Mouse (Mus musculus) c-Kit-positive CD71-positive TER-119-positive erythroid progenitor cells, embryonic 14.5 days (primary cell): ENCODE data around the gene Dxo.

ENCODE experiments used
- DNase-seq: peaks from one replicate; pipeline ENCODE4 v3.0.0-alpha.2; 2013; ENCODE audit warnings: low spot score

Dxo gene

DNA sequence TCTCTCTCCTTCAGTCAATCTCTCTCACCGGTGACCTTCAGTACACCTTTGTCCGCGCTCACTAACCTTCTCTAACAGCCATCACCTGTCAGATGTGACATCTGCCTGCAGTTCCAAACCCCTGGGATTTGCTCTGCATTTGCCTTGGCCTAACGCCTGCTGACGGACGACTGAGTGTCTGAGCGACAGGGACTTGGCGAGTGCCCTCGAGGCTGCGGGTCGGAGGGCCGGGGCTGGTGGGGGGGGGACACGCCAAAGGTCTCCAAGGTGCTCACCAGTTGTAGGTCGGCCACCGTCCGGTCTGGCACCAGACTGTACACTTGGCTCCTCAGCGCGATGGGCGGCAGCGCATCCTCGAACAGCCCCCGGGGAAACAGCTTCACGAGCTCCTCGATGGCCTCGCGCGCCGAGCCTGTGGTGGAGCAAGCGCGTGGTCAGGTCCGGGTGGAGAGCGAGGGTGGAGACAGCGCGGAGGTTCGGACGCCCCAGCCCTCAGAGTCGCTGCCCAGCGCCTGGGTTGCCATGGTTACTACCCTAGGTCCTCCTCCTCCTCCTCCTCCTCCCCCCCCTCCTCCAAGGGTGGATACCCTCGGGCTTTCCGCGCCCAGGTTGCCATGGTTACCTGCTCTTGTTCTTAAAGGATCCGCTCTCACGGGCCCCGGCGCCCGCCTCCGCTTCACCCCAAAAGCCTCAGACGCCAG lies 514 bp upstream of the Dxo start:
- no peak for DNase-seq

DNA sequence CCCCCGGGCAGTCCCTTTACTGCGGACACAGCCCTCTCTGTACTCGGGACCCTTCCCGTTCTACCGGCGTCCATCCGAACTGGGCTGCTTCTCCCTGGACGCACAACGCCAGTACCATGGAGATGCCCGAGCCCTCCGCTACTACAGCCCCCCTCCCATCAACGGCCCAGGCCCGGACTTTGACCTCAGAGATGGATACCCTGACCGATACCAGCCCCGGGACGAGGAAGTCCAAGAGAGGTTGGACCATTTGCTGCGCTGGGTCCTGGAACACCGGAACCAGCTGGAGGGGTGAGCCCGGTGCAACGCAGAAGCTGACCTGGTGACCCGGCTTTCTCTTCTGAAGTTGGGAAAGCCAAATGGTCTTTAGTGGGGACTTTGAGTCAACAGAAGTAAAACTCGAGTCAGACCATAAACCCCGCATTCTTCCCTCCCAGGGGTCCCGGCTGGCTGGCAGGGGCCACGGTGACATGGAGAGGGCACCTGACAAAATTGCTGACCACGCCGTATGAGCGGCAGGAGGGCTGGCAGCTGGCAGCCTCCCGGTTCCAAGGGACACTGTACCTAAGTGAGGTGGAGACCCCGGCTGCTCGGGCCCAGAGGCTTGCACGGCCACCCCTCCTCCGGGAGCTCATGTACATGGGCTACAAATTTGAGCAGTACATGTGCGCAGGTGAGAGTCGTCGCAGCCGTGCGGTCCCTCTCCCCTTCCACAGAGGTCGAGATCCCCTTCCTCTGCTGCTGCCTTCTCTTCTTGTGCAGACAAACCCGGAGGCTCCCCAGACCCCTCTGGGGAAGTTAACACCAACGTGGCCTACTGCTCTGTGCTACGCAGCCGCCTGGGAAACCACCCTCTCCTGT lies 875 bp downstream of the Dxo start:
- no peak for DNase-seq

DNA sequence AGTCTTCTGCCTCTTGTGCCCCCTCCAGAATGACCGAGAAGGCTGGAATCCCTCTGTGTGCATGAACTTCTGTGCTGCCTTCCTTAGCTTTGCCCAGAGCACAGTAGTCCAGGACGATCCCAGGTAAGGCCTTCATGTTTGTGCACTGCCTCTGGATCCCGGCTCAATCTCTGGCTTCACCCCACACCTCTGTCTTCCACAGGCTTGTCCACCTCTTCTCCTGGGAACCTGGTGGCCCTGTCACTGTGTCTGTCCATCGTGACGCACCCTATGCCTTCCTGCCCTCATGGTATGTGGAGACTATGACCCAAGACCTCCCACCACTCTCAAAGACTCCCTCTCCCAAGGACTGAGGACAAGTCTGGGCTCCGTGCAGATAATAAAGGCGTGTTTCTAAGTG lies 2.0 kb downstream of the Dxo start:
- DNase-seq = no peak

DNA sequence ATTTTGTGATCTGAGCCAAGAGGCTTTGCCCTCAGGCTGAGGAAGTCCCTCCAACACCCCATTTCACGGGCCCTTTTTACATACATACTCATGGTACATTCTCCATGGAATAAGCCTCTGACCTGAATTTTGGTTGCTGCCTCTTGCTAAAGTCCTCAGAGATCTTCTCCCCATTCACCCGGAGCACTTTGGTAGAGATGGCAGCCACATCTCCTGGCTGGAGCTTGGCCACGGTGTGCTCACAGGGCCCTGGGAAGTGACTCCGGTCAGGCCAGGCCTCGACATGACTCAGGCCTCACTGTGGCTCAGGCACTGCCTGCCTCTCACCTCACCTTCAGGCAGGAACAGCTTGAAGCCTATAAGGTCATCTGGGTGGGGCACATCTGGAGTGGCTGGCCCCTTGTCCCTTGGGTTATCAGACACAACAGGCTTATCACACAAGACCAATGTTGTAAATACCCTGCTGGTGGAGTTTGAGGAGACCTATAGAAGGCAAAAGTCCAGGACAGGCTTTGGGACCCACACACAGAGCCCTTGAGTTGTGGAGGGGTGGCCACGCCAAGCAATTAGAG lies 4.0 kb downstream of the Dxo start:
- peak; percentile 32 for DNase-seq

DNA sequence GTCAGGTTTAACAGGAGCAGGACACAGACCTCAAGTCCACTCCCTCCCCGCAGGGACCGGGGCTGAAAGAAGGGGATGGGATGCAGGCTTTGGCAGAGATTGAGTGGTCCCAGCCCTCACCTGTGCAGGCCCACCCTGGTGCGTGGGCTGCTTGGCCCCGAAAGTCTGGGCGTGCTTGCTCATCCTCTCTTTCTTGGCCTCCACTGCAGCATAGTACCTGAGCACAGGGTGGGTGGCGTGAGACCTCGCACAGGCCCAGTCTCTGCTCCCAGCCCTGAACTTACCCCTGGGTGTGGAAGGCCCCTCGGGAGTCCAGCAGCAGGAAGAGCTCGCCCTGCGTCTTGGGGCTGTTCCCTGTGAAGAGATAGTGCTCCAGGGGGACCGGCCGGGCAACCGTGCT lies 8.1 kb downstream of the Dxo start:
- no peak for DNase-seq

DNA sequence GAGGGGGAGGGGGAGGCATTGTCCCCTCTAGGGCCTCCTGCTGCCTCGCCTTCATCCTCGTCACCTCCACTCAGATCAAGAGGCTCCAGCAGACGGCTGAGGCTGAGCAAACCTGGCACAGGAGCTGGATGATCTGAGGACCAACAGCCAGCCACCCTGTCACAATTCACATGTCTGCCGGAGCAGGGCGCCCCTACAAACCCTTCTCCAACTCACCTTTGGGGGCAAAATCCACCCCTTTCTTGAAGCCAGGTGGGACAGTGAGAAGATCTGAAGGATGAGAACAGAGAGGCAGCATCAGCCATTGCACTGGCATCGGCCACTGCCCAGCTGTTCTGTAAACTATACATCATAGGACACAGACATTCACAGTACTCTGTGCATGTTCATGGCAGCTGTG lies 10.4 kb downstream of the Dxo start:
- no peak for DNase-seq

DNA sequence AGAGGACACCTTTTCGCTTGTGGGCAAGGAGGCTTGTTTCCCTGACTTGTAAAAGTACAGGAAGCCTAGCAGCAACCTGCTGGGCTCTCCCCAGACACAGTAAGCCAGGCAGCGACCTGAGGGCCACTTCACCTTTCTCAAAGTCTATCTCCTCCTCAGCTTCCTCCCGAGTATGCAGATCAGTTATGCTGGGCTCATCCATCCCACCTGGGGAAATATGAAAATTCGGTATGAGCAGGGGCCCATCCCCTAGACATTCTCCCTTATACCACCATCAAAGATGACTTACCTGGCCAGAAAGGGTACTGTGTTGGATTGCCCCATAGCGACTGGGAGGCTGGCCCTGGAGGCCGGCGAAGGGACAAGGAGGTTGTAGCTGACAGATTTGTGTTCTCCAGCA lies 10.8 kb downstream of the Dxo start:
- DNase-seq = no peak

DNA sequence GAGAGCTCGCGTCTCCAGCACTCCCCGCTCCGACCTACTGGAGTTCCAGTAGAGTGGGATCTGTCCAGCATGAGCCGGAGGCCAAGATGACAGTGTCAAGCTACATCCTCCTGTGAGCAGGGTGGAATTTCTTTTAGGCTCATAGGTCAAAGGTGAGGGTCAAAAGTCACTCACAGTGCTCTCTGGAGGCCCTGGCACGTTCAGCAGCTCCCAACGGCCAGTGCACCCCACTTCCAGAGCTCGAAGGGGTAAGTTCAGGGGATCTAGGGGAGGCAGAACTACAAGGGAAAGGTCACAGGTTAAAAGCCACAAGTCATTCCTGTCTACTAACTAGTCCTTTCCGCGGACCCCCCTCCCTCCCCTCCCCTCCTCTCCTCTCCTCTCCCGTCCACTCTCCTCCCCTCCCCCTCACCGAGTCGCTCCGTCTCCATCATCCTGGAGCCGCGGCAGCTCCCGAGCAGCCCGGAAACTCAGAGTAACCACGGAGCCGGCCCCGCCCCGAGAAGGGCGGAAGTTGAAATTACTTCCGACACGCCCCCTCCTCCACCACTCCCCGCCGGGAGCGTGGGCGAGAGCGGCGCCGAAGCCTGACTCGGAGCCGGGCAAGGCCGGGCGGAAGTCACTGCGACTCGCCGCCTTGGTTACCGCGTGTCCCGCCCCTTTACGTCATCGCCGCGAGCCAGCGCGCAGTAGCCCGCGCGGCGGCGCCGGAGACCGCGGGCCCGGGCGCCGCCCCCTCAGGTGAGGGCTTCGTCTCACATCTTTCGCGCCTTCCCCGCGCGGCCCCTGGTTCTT lies 13.1 kb downstream of the Dxo start, which contains the start of the genes Skiv2l and Nelfe:
Gene Skiv2l, minus strand, starts transcription at position 489 of the 795 bp plus-strand sequence.
Gene Nelfe, plus strand, starts transcription at position 670 of the 795 bp plus-strand sequence.
- DNase-seq = peak; percentile 96

DNA sequence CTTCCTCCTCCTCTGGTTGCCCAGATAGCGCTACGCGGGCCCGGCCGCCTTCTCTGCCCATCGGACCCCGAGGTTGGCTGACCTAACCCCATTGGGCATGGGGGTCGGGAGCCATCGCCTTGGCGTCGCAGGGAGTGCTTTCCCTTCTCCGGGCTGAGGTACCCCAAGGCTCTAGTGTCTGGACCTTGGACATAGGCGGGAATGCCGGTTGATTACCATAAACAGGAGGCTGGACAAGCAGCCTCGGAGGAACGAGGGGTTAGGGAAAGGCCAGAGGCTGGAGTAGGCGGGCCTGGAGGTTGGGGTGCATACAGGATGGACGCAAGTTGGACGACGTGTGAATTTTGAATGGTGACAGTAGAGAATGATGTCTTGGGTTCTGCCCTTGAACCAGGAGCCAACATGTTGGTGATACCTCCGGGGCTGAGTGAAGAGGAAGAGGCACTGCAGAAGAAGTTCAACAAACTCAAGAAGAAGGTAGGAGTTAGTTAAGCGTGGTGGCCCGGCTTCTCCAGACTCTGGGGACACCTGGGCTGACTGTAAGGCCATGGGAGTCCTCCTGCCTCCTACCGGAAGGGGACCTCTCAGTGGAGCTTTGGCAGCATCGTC lies 13.8 kb downstream of the Dxo start:
- DNase-seq = no peak

DNA sequence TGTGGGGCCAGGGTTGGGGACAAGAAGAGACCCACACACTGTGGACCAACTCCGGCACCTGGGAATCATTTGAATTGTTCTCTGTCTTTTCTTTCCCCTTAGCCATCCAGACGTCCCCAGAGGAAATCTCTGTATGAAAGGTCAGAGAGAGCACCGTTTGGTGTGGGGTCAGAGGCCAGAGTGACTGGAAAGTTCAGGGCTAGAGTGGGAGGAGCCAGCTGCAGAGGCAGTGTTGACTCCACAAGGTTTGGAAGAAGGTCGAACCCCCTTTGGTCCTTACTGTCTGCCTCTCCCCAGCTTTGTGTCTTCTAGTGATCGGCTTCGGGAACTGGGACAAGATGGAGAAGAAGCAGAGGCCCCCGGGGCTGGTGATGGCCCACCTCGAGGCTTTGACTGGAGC lies 16.7 kb downstream of the Dxo start:
- DNase-seq = no peak

DNA sequence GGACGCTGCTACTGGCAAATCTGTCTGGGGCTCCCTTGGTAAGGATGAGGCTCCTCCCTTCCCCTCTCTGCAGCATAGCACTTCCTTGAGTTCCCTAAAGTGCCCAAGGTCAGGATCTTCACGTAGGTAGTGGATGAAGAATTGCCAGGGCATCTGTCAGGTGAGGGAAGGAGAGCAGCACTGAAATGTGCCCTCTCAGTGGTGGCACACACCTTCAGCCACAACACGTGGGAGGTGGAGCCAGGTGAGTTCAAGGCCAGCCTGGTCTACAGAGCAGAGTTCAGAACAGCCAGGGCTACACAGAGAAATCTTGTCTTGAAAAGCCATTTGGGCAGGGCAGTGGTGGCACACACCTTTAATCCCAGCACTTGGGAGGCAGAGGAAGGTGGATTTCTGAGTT lies 17.9 kb downstream of the Dxo start:
- no peak for DNase-seq

DNA sequence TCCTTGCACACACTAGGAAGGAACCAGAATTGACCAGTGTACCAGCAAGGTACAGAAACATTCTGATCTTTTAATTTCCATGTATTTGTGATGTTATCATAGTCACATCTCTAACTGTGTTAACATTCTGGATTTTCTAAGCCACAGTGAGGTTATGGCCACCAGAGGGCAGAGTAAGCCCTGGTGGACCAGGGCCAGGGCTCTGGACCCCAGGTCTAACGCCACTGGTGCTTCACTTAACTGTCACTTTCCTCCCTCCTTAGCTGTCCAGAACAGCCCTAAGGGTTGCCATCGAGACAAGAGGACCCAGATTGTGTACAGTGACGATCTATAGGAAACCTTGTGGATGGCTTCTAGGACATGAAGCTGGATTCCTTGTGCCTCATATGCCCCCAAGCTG lies 19.0 kb downstream of the Dxo start:
- DNase-seq = peak; percentile 32

DNA sequence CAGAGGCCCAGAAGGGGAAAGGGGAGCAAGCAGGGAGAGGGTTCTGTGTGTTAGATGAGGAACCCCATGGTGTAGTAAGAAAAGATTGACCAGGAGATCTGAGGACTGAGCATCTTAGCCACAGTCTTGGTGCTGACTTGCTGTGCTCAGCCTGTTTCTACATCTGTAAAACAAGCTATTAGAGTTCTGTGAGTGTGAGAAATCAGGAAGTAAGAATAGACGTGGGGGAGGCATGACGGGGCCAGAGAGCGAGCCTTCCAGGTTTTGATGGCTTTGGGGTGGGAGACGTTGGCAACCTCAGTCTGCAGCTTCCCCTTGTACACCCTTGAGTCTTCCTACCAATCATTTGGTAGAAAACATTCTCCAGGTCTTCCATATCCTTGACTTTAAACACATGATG lies 21.9 kb downstream of the Dxo start:
- no peak for DNase-seq

DNA sequence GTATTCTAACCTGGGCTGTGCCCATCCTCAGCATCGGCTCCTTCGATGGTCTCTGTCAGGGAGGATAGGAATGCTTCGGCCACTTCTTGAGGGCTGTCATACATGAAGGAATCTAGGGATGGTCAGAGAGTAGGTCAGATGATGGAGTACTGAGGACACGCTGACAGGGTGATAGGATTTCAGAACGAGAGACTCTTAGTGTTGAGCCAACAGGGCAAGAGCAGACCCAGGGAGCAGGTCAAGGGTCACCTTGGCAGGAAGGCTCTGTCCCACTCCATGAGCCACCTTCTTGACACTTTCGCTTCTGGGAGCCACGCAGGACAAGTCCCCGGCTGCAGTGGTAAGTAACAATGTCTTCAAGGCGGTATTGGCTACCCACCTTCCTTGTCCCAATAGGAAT lies 23.7 kb downstream of the Dxo start:
- DNase-seq = no peak

DNA sequence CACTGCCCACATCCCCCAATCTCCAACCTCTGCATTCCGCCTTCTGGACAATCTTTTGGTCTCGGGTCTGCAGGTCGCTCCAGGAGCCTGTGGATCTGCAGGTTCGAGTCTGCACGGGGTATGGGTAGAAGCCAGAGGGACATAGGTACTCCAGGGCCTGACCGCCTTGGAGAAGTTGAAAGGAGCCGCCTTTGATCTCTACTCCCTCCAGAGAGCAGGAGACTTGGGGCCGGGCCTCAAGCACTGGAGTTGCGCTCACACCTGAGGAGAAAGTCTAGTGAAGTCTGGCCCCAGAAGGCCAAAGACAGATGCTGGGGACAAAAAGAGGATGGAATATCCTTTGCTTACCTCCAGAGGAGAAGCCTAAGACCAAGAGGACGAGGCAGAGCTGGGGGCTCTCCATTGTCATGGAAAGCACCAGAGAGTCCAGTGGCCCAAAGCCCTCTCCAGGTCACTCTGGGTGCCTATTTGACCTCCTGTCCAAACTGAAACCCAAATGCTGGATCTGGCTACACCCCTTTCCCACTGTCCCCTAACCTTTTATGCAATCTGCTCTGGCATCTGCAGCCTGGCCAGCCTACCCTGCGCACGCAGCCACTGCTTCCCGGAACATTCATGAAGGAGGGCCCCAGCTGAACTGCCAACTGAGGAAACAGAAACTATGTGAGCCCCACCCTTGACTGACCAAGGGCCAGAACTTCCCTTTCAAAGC lies 25.0 kb downstream of the Dxo start:
- DNase-seq = no peak

DNA sequence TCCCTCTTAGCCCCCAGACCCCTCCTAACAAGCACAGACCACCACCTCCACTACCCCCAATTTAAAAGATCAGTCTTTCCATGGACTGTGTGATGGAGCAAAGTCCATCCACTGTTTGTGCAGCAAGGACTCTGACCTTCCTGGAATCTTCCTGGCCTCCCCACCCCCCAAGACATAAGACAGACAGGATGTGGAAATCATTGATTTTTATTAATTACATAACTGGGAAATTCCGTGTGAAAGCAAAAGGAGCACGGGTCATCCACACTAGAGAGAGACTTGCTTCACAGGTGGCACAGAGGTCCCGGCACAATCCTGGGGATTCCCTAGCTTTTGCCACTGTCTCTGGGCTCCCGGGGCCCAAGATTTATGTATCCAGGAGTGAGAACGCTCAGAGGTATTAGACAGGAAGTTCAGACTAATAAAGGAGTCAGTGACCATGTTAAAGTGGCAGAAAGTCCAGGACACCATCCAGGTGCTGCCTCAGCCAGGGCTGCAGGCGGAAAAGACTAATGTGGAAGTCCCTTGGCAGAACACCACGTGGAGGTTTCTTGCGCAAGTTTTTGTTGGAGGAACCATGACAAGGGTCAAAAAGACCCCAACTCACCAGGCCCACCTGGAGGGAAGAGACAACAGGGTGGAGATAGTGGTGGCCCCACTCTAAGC lies 25.7 kb downstream of the Dxo start, which contains the start of gene Cfb:
Gene Cfb, minus strand, starts transcription at position 103 of the 666 bp plus-strand sequence.
- no peak for DNase-seq

DNA sequence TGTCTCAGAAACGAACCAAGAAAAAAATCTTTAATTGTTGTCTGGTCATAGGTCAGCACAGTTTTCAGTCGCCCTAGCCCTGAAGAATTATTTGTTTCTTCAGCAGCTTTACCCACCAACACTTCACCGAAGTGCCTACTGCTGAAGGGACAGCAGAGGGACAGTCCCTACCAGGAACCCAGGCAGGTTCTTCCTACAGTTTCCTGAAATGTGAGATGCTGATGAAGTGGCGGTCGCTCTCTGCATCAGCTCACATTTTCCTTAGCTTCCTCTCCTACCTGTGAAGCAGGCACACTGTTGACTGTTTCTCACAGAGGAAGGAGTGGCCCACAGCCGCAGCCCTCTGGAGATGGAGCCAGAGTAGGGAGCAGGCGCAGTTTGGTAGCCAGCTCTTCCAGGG lies 29.2 kb downstream of the Dxo start:
- no peak for DNase-seq

DNA sequence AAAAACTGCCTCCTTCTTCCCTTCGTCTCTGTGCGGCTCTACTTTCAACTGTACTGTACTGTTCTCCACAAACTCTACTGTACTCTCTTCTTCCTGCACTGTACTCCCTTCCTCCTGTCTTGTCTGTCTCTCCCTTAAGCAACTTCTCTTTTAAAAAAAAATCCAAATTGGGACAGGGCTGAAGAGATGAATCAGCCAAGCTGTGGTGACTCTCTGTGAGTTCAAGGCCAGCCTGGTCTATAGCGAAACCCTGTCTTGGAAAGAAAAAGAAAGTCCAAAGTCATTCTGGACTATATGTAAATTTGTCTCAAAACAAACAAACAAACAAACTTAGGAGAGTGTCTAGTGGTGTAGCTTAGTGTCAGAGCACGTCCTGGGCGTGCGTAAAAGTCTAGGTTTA lies 37.5 kb downstream of the Dxo start:
- DNase-seq = no peak

DNA sequence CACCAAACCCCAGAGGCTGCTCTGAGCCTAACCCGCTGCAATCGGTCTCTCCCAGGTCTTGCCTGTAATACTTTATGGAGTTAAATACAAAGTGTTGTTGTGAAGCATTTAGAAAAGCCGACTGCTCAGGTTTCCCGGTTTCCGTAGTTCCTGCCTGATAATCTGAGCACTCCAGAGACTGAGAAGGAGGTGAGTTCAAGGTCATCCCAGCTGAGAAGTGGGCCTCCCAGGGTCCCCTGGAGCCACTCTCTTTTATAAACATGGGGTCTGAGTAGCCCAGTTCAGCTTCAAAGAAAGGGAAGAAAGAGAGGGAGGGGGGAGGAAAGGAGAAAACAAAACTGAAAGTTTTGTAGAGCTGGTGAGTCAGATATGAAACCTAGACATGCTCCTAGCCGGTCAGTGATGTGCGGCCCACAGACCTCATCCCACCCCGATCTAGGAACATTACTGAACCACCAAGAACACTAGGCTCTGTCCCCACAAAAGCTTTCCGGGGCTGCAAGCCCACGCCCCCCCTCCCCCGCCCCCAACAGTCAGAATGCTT lies 42.6 kb downstream of the Dxo start, which contains the start of gene Zbtb12:
Gene Zbtb12, plus strand, starts transcription at position 148 of the 544 bp plus-strand sequence.
- DNase-seq = no peak

DNA sequence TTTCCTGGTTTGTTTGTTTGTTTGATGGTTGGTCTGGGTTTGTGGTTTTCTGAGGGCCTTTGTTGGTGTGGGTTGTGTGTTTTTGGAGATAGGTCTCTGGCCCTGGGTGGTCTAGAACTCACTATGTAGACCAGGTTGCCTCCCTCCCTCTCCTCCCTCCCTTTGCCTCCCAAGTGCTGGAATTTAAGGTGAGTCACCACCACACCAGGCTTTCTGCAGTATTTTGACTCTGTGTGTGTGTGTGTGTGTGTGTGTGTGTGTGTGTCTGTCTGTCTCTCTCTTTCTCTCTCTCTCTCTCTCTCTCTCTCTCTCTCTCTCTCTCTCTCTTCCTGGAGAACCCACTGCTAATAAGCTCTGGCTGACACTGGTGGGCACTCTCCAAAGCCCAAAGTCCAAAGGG lies 44.3 kb downstream of the Dxo start:
- no peak for DNase-seq
